Mouse (Mus musculus) mouse trophoblast stem cell (cell line): ENCODE measurements at regions not wholly inside any gene's neighbourhood (a gene's known extent, or its start where the extent isn't known, plus 50 kb on each side); places are given as distances from the start of the nearest gene placed in this dataset.

Experiments
- in situ Hi-C, 2 experiments: fragments of 300-500 bp; cut with MseI, MboI; formaldehyde crosslinking; loops; 2 replicates in 1 of 2; 3 replicates in 1 of 2; pipeline ENCODE4 v1.15.1; 2025

GRCm38 (mm10) chr3:132479275-132479674 lies 150.3 kb upstream of the Gimd1 start:
- in situ Hi-C loops = no loop called here

- in situ Hi-C loops = no loop called here
Observed at GRCm38 (mm10) chr3:132484814-132485213, 144.8 kb upstream of the Gimd1 start.

GRCm38 (mm10) chr3:132485553-132485952 lies 144.1 kb upstream of the Gimd1 start:
- in situ Hi-C loops = no loop called here

GRCm38 (mm10) chr3:132506095-132506494 lies 123.5 kb upstream of the Gimd1 start:
- in situ Hi-C loops = loop anchor here in 1 of 2 experiments (10.0 kb wide), 1 partner anchor 199 kb away; no protein-coding TSS in a partner anchor

GRCm38 (mm10) chr3:132510240-132510639 lies 119.4 kb upstream of the Gimd1 start:
- in situ Hi-C loops = no loop called here

- in situ Hi-C loops = no loop called here
Observed at GRCm38 (mm10) chr3:132512526-132513102, 117.0 kb upstream of the Gimd1 start.

- in situ Hi-C loops = no loop called here
Observed at GRCm38 (mm10) chr3:132533323-132533904, 96.2 kb upstream of the Gimd1 start.

- in situ Hi-C loops = no loop called here
Observed at GRCm38 (mm10) chr3:132539780-132540658, 89.6 kb upstream of the Gimd1 start.

- in situ Hi-C loops = no loop called here
Observed at GRCm38 (mm10) chr3:132551238-132551808, 78.3 kb upstream of the Gimd1 start.

- in situ Hi-C loops = no loop called here
Observed at GRCm38 (mm10) chr3:132565755-132566154, 63.9 kb upstream of the Gimd1 start.

GRCm38 (mm10) chr3:132566301-132566700 lies 63.3 kb upstream of the Gimd1 start:
- in situ Hi-C loops = no loop called here
